Mouse (Mus musculus): ENCODE results near the gene Hpf1. TPM values are rescaled to one million over a fixed set of nuclear protein-coding genes. Genes with fewer than 3 reads are reported as not detected.

Hpf1 gene
- polyA plus RNA-seq, 1 experiment from 2014 or later, result 48.9 TPM

- ATAC-seq (no peak), DNase-seq (ENCODE audit: low read depth, low spot score) (no peak)
- no peak for TF ChIP-seq CTCF (IDR thresholded peaks at IDR 0.05)
- ChIA-PET CTCF (interaction anchor here (3.8 kb wide), 1 partner anchor 16 kb away, joined by 12 read pairs; no protein-coding TSS in a partner anchor), POLR2A (no interaction called here)
- in situ Hi-C loops (cut with MboI; ENCODE audit: low pct_unique_long_range_greater_than_20kb), result no loop called here
- H3K27me3 ChIP-seq, result no peaks in the 10 kb centered on the region
Measured at GRCm38 (mm10) chr8:60949859-60950258, 59.6 kb downstream of the Hpf1 start.

GRCm38 (mm10) chr8:60951271-60951670 lies 61.1 kb downstream of the Hpf1 start:
- POLR2A ChIA-PET, result interaction anchor here (0.6 kb wide), 1 partner anchor 19 kb away, joined by 4 read pairs; no protein-coding TSS in a partner anchor
- in situ Hi-C loops (cut with MboI; ENCODE audit: low pct_unique_long_range_greater_than_20kb), result no loop called here
- H3K27me3 ChIP-seq, result no peaks in the 10 kb centered on the region
- CTCF ChIA-PET, result interaction anchor here (1.1 kb wide), 1 partner anchor 14 kb away, joined by 3 read pairs; no protein-coding TSS in a partner anchor
- TF ChIP-seq CTCF (IDR thresholded peaks at IDR 0.05), result no peak
- ATAC-seq, result no peak
- DNase-seq (ENCODE audit: low read depth, low spot score), result no peak

GRCm38 (mm10) chr8:60951757-60952156 lies 61.5 kb downstream of the Hpf1 start:
- POLR2A ChIA-PET, result interaction anchor here (0.6 kb wide), 1 partner anchor 19 kb away, joined by 4 read pairs; no protein-coding TSS in a partner anchor
- no peaks in the 10 kb centered on the region for H3K27me3 ChIP-seq
- ATAC-seq (no peak), DNase-seq (ENCODE audit: low read depth, low spot score) (no peak)
- CTCF ChIA-PET, result interaction anchor here (1.1 kb wide), 2 partner anchors 13 to 22 kb away, joined by 3 read pairs; no protein-coding TSS in a partner anchor
- TF ChIP-seq CTCF (IDR thresholded peaks at IDR 0.05), result no peak
- in situ Hi-C loops (cut with MboI; ENCODE audit: low pct_unique_long_range_greater_than_20kb), result no loop called here

DNA sequence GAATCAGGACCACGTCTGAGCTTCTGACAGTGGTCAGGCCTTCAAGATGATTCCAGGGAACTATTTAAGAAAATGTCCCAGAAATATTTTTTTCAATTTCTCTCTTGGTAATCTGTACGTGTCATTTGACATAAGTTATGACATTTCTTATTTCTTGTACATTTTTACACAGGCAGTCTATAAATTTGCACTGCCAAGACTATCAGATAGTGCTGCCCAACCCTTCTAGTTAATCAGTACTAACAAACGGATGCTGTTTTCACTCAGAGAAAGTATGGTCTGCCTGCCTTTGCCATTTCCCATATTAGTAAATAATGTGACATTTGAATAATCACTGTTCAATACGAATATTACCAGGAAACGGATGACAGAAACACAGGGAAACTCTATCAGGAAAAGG lies 62.6 kb downstream of the Hpf1 start:
- ChIA-PET CTCF (interaction anchor here (0.7 to 1.1 kb wide), 2 partner anchors 23 to 57 kb away, joined by 3 read pairs; no protein-coding TSS in a partner anchor), POLR2A (interaction anchor here (0.6 kb wide), 1 partner anchor 24 kb away, joined by 4 read pairs; no protein-coding TSS in a partner anchor)
- no peak for ATAC-seq
- in situ Hi-C loops (cut with MboI; ENCODE audit: low pct_unique_long_range_greater_than_20kb), result no loop called here
- TF ChIP-seq CTCF (IDR thresholded peaks at IDR 0.05), result no peak
- DNase-seq (ENCODE audit: low read depth, low spot score), result no peak
- no peaks in the 10 kb centered on the region for H3K27me3 ChIP-seq

DNA sequence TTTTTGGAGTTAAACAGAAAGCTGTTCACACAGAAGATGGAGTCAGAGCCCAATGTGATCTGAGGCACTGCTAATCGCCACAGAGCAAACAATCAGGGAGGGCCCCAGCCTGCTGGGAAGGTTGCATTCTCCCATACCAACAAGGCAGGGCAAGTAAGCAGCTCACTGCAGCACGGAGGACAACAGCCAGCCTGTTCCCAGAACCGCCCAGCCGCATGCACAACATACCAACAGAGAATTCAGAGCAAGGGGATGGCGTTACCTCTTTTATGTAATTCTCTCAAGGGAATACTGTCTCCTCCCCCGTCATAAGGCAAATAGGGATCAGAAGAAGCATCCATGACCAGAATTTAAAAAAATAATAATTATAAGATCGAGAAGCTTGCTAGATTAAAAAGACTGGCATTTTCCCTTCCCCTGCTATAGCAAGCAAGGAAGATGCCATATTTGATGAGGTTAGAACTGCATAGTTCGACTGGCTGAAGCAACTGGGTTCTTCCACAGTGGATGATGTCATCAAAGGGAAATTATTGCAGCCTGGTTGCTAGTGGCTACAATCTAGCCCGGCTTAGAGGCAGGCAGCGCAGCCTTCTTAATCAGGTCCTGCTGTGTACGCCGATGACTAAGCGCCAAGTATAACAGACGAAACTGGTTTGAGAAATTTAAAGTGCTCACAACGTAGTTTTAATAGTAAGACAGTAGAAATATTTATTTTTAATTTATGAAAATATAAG lies 64.2 kb downstream of the Hpf1 start:
- H3K27me3 ChIP-seq, result no peaks in the 10 kb centered on the region
- ChIA-PET CTCF (interaction anchor here (0.6 to 1.2 kb wide), 2 partner anchors 10 to 24 kb away, joined by 3 read pairs; no protein-coding TSS in a partner anchor), POLR2A (interaction anchor here (1.1 kb wide), 1 partner anchor 320 kb away, joined by 3 read pairs; no protein-coding TSS in a partner anchor)
- peak; percentile 100 for ATAC-seq
- TF ChIP-seq CTCF (IDR thresholded peaks at IDR 0.05), result no peak
- in situ Hi-C loops (cut with MboI; ENCODE audit: low pct_unique_long_range_greater_than_20kb), result no loop called here
- DNase-seq (ENCODE audit: low read depth, low spot score), result peak; percentile 76

GRCm38 (mm10) chr8:60956847-60957246 lies 66.6 kb downstream of the Hpf1 start:
- ATAC-seq (no peak), DNase-seq (ENCODE audit: low read depth, low spot score) (no peak)
- no peak for TF ChIP-seq CTCF (IDR thresholded peaks at IDR 0.05)
- ChIA-PET CTCF (interaction anchor here (2.0 kb wide), 1 partner anchor 13 kb away, joined by 8 read pairs; no protein-coding TSS in a partner anchor), POLR2A (no interaction called here)
- no peaks in the 10 kb centered on the region for H3K27me3 ChIP-seq
- in situ Hi-C loops (cut with MboI; ENCODE audit: low pct_unique_long_range_greater_than_20kb), result no loop called here

Other genes with a start within 250 kb of the Hpf1 start
- 55.5 TPM for gene Clcn3, start 92.9 kb downstream of the Hpf1 start, polyA plus RNA-seq (2021)
- 11.3 TPM for gene Nek1, start 102.8 kb downstream of the Hpf1 start, polyA plus RNA-seq (2021)

Measured in Patski (cell line).